Mouse (Mus musculus): ENCODE results near the gene Pip5k1c.

The Pip5k1c gene

DNA sequence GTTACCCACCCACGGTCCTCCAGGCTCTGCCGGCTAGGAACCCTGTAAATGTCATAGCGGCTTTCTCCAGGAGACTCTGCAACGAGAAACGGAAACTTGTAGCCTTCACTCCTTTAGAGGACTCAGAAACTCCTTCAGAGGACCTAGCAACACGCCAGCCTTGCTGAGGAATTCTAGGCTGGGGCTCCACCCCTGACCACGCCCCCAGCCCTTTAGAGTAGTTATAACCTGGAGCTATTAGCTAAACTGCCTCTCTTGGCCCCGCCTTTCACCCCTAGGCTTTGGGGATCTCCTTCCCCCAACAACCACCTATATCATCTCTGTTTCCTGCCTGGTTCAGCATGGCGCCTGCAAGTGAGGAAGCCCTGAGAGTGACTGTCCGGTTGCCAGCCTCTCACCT lies 13.3 kb upstream of the Pip5k1c start:
- in situ Hi-C loops (cut with MboI, MseI) = no loop called here

GRCm38 (mm10) chr10:81284189-81284588 lies 8.6 kb upstream of the Pip5k1c start:
- in situ Hi-C loops (cut with MboI, MseI) = no loop called here

- in situ Hi-C loops (cut with MboI, MseI) = no loop called here
Observed at GRCm38 (mm10) chr10:81284719-81285118, 8.0 kb upstream of the Pip5k1c start.

DNA sequence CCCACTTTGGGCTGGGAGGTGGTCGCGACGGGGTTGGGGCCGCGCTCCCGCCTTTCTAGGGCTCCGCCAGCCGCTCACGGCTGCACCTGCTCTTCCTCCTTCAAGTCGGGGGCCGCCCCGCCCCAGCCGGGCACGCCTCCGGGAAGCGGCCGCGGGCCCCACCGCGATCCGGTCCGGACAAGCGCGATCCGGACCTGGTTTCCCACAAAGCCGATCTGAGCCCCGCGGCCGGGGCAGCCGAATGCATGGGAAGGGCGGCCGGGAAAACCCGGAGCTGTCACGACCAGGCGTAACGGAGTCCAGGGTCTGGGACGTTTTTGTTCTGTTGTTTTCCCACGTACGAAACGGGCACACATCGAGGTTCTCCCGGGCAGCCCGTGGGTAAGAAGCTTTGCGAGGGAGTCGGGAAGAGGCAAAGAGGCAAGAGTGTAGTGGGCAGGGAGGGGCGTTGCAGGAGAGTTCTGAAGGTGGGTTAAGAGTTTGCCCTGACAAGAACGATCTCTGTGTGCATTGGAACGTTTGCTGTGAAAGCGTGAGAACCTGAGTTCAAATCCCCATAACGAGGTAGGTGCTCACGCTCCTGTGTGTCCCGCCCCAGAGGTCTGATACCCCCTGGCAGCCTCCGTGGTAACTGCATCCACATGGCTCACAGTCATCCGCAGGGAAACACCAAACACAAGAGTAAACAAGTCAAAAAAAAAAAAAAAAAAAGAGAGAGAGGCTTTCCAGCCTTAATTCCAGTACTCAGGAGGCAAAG lies 6.9 kb upstream of the Pip5k1c start:
- in situ Hi-C loops (cut with MboI, MseI) = no loop called here

- in situ Hi-C loops (cut with MboI, MseI) = no loop called here
Observed at GRCm38 (mm10) chr10:81286586-81286985, 6.2 kb upstream of the Pip5k1c start.

GRCm38 (mm10) chr10:81287513-81288157 lies 5.1 kb upstream of the Pip5k1c start:
- in situ Hi-C loops (cut with MboI, MseI) = no loop called here

GRCm38 (mm10) chr10:81288601-81289000 lies 4.2 kb upstream of the Pip5k1c start:
- in situ Hi-C loops (cut with MboI, MseI) = no loop called here

GRCm38 (mm10) chr10:81289278-81289677 lies 3.5 kb upstream of the Pip5k1c start:
- in situ Hi-C loops (cut with MboI, MseI) = no loop called here

GRCm38 (mm10) chr10:81289811-81290210 lies 3.0 kb upstream of the Pip5k1c start:
- in situ Hi-C loops (cut with MboI, MseI) = no loop called here

DNA sequence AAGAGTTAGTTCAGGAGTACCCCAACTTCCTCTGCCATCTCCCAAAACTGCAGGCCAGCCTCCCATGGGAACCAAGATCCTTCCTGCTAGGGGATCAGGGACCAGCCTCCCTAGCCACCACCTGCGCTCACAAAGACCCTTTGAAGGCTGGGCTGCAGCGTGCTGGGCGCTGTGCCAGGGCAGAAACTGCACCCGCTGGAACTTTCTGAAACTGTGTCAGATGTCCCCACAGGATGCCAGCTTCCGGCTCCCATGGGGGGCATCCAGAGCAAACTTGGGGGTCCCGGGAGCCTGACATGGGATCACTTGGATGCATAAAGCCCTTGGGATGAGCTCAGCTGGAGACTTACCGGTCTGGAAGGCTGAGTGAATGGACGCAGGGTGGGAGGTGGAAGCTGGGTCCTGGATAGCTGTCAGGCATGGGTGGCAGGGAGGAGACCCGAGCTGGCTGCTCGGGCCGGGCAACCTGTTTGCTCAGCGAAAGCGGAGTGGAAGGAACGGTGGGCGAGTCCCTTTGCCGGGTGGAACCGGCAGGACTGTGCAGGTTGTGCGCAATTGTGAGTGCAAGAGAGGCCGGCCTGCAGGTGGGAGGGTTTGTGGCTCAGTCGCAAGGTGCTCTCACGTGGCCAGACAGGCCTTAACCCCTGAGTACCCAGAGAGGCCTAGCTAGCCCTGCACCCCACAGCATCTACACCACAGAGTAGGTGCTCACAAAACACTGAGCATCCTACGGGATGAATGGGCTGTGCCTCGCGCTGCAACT lies 1.9 kb upstream of the Pip5k1c start:
- in situ Hi-C loops (cut with MboI, MseI) = no loop called here

DNA sequence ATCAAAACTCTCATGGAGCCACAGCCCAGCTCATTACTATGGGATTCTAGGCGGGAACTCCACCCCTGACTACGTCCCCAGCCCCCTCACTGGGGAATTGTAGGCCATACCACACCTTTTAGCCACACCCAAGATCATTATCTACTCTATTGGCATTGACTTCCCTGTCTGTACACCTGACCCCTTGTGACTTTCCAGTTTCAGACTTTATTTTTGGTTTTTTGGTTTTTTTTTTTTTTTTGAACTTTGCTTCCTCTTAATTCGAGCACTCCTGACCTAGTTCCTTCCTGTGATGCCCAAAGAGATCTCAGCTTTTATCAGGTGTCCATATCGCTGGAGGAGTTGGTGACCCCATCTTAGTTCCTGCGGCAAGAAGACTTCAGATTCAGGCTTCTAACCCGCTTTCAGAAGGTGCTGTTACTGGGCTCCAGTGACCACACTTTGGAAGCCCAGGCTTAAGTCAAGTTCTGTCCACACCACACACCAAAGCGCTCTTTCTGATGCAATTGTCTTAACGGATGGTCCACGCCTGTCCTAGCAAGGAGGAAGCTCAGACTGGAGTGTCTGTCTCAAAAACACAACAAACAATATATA lies 1.2 kb upstream of the Pip5k1c start, which contains the start of gene Tjp3:
Tjp3 (minus strand) TSS at position 71 of the 594 bp plus-strand sequence.
- in situ Hi-C loops (cut with MboI, MseI) = no loop called here

DNA sequence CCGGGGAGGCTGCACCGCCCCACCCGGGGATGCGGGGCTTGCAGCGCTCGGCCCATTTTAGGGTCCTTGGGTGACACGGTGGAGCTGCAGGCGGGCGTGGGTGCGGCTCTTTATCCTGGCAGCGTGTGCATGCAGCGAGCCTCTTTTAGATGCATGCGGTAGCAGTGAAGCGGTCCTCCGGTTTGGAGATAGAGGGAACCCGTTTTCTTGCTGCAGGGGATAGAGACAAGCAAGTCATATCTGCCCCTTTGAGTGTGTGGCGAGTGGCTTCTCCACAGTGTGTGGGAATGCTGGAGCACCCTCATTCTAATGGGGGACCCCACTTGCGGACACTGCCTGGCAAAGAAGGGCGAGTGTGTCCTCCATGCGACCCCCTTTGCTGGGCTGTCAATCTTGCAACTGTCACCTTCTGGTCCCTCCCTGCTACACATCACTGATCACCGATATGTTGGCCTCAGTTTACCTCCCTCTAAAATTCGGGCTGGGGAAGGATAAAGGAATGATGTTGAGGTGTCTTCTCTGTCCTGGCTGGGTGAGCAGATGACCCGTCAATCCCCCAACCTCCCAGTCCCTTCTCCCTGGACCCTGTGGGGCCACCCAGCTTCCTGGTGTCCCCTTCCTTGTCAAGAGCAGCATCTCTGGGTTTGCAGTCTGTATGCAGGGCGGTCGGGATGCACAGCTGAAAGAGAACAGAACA lies 719 bp downstream of the Pip5k1c start:
- in situ Hi-C loops (cut with MboI, MseI) = no loop called here

DNA sequence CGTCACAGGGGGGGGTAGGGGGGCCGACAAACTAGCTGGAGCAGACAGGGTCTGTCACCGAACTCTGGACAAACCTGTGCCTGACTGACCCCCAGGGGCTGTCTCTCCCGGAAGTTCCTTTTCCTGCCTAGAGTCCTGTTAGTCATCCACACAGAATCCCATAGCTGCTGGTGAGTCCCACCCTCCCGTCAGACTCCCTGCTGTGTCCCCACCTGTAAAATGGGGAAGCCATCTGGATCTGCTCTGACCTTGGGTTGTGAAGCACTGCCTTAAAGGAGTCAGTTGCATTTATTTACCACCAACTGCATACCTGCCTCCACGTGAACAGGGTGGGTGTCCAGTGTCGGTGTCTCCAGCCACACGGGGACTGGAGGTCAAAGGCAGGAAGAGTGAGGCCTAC lies 1.7 kb downstream of the Pip5k1c start:
- in situ Hi-C loops (cut with MboI, MseI) = no loop called here

GRCm38 (mm10) chr10:81295185-81295584 lies 2.4 kb downstream of the Pip5k1c start:
- in situ Hi-C loops (cut with MboI, MseI) = no loop called here

GRCm38 (mm10) chr10:81297246-81297645 lies 4.5 kb downstream of the Pip5k1c start:
- in situ Hi-C loops (cut with MboI, MseI) = no loop called here

DNA sequence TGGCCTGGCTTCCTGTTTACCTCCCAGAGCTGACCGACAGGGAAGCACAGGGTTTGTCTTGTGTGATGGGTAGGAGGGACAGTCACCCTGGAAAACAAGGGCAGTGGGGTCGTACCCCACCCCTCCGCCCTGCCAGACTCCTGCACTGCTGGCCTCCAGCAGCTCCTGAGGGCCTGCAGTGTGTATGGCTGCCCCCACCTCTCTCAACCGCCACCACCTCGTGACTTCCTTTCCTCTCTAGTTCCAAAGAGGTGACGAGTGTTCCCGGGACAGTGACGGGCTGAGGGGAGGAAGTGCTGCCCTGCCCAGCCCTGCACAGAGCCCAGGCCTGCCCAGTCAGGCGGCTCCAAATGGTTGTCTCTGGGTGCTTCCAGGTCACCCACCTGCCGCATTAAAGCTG lies 5.1 kb downstream of the Pip5k1c start:
- in situ Hi-C loops (cut with MboI, MseI) = no loop called here

- in situ Hi-C loops (cut with MboI, MseI) = no loop called here
Observed at GRCm38 (mm10) chr10:81298369-81299100, 5.8 kb downstream of the Pip5k1c start.

- in situ Hi-C loops (cut with MboI, MseI) = no loop called here
Observed at GRCm38 (mm10) chr10:81299585-81300351, 7.0 kb downstream of the Pip5k1c start.

GRCm38 (mm10) chr10:81300352-81300907 lies 7.7 kb downstream of the Pip5k1c start:
- in situ Hi-C loops (cut with MboI, MseI) = no loop called here

- in situ Hi-C loops (cut with MboI, MseI) = no loop called here
Observed at GRCm38 (mm10) chr10:81301321-81301720, 8.6 kb downstream of the Pip5k1c start.
